Mouse (Mus musculus) lung, embryonic 16.5 days (tissue): Measurements from ENCODE around the gene Kif15. TPM values are rescaled to one million over a fixed set of nuclear protein-coding genes. Genes with fewer than 3 reads are reported as not detected.

Experiments used
- ATAC-seq: fragments of 200-750 bp; cut with Nextera tagmentation; 2 replicates; pipeline ENCODE4 v1.8.0; 2017; ENCODE audit warnings: low read depth, mild to moderate bottlenecking, moderate library complexity
- H3K27ac ChIP-seq: fragments of 300-500 bp; sonication (generic); 2 replicates; pipeline ENCODE4 v1.5.1; 2014; ENCODE audit warnings: mild to moderate bottlenecking, control low read depth, low read length
- H3K27me3 ChIP-seq: fragments of 300-500 bp; sonication (generic); 2 replicates; pipeline ENCODE4 v1.6.1; 2014; ENCODE audit warnings: low read depth, low read length, mixed read lengths; ENCODE audit not compliant: control insufficient read depth, insufficient read depth
- H3K36me3 ChIP-seq: fragments of 300-500 bp; sonication (generic); 2 replicates; pipeline ENCODE4 v1.6.1; 2014; ENCODE audit warnings: low read length; ENCODE audit not compliant: control insufficient read depth, insufficient read depth
- H3K4me1 ChIP-seq: fragments of 300-500 bp; sonication (generic); replicated peaks from 2 replicates; pipeline ENCODE4 v1.6.1; 2014; ENCODE audit warnings: low read length, mixed read lengths; ENCODE audit not compliant: control insufficient read depth, insufficient read depth
- H3K4me2 ChIP-seq: fragments of 300-500 bp; sonication (generic); 2 replicates; pipeline ENCODE4 v1.6.1; 2014; ENCODE audit warnings: low read depth, low read length, control low read depth
- H3K4me3 ChIP-seq: fragments of 300-500 bp; sonication (generic); 2 replicates; pipeline ENCODE4 v1.5.1; 2014; ENCODE audit warnings: mild to moderate bottlenecking, low read length, control low read depth
- H3K9ac ChIP-seq: fragments of 300-500 bp; sonication (generic); 2 replicates; pipeline ENCODE4 v1.6.1; 2014; ENCODE audit warnings: low read length, control low read depth
- H3K9me3 ChIP-seq: fragments of 300-500 bp; sonication (generic); 2 replicates; pipeline ENCODE4 v1.6.1; 2016; ENCODE audit warnings: low read length; ENCODE audit not compliant: control insufficient read depth
- WGBS: fragments of 180-500 bp; shearing (Covaris S2); extraction: QIAGEN DNeasy Blood & Tissue Kit; methylation state at CpG from one replicate; pipeline ENCODE4 v1.1.7; 2014; 5-methylcytosine and 5-hydroxymethylcytosine counted together
- polyA plus RNA-seq: library from polyadenylated mRNA; unstranded; fragments of >200 nt; fragmentation: Nextera tagmentation; extraction: Ambion mirVana; gene quantifications from 2 replicates; pipeline ENCODE4 v1.2.1, GENCODE M21; 2015

Kif15 gene
- polyA plus RNA-seq, 1 experiment from 2014 or later = 55.6 TPM

- Histone ChIP-seq H3K9ac (no peak overlapping the region), H3K27me3 (no peaks in the 10 kb centered on the region), H3K36me3 (no peaks in the 10 kb centered on the region), H3K4me3 (no peak overlapping the region), H3K4me1 (no peaks in the 10 kb centered on the region), H3K4me2 (no peak overlapping the region), H3K27ac (no peak overlapping the region), H3K9me3 (no peaks in the 10 kb centered on the region)
- ATAC-seq = no peak
- 72% methylated on average over 3 of the region's 3 CpGs for WGBS
Observed at GRCm38 (mm10) chr9:123060172-123060571, 109.3 kb downstream of the Kif15 start.

Other genes with a start within 250 kb of the Kif15 start
- not detected in 2 replicates for gene Topaz1, start 203.7 kb upstream of the Kif15 start, polyA plus RNA-seq
- 6.4 and 7.4 TPM in 2 replicates for gene Tcaim, start 145.5 kb upstream of the Kif15 start, polyA plus RNA-seq
- gene Gm35549, start 107.0 kb upstream of the Kif15 start, polyA plus RNA-seq = 0.44 and 0.75 TPM in 2 replicates
- gene Zfp445, start 85.0 kb upstream of the Kif15 start, polyA plus RNA-seq = 79.4 and 80.6 TPM in 2 replicates
- 5.3 and 6.0 TPM in 2 replicates for gene Zkscan7, start 65.4 kb upstream of the Kif15 start, polyA plus RNA-seq
- 17.2 and 19.5 TPM in 2 replicates for gene Zfp105, start 28.0 kb upstream of the Kif15 start, polyA plus RNA-seq
- 29.6 and 34.6 TPM in 2 replicates for gene 1110059G10Rik, start within 50 bp of the Kif15 start, polyA plus RNA-seq
- gene Tmem42, start 70.3 kb downstream of the Kif15 start, polyA plus RNA-seq = 18.8 and 23.0 TPM in 2 replicates
- 0.26 and 0.60 TPM in 2 replicates for gene Tgm4, start 83.7 kb downstream of the Kif15 start, polyA plus RNA-seq
- 74.6 and 76.4 TPM in 2 replicates for gene Zdhhc3, start 162.2 kb downstream of the Kif15 start, polyA plus RNA-seq
- 120 and 123 TPM in 2 replicates for gene Exosc7, start 162.2 kb downstream of the Kif15 start, polyA plus RNA-seq
- gene Clec3b, start 199.9 kb downstream of the Kif15 start, polyA plus RNA-seq = 3.1 and 5.4 TPM in 2 replicates